Mouse (Mus musculus) olfactory bulb, adult 2 months (tissue): ENCODE data around the gene Plekhg6.

Experiments used
- CTCF ChIP-seq: fragments of 200-500 bp; IDR thresholded peaks from 2 replicates; pipeline ENCODE4 v1.5.1; 2012; ENCODE audit warnings: low read depth, mild to moderate bottlenecking, low read length, moderate library complexity; ENCODE audit not compliant: insufficient read depth
- POLR2A ChIP-seq: fragments of 200-500 bp; IDR thresholded peaks from 2 replicates; pipeline ENCODE4 v1.6.1; 2012; ENCODE audit warnings: mild to moderate bottlenecking, low read depth, low read length, moderate library complexity; ENCODE audit not compliant: insufficient read depth

- no peak for TF ChIP-seq CTCF
- no peak for TF ChIP-seq POLR2A
Observed at GRCm38 (mm10) chr6:125407224-125407623, 26.6 kb upstream of the Plekhg6 start.
